Mouse (Mus musculus) cortical plate, adult 2 months (tissue): ENCODE data around the gene Use1.

ENCODE experiments used
- CTCF ChIP-seq: fragments of 200-500 bp; IDR thresholded peaks from 2 replicates; pipeline ENCODE4 v1.5.1; 2011; ENCODE audit warnings: mild to moderate bottlenecking, control low read depth, low read length; ENCODE audit not compliant: insufficient read depth; ENCODE audit errors: extremely low read depth
- POLR2A ChIP-seq: fragments of 200-500 bp; IDR thresholded peaks from 2 replicates; pipeline ENCODE4 v1.6.1; 2011; ENCODE audit warnings: mild to moderate bottlenecking, low read length, control low read depth; ENCODE audit not compliant: insufficient read depth; ENCODE audit errors: extremely low read depth

GRCm38 (mm10) chr8:71400826-71401225 lies 34.2 kb downstream of the Use1 start:
- TF ChIP-seq CTCF (no peak), POLR2A (no peak)
